Mouse (Mus musculus) mesoderm, embryonic 11.5 days (tissue): ENCODE results near the gene Brinp2.

ENCODE experiments used
- DNase-seq: peaks from one replicate; pipeline ENCODE4 v3.0.0-alpha.2; 2012; ENCODE audit warnings: low read depth, low spot score

Brinp2 gene

GRCm38 (mm10) chr1:158221048-158221447 is 135.1 kb downstream of the Brinp2 start:
- no peak for DNase-seq

DNA sequence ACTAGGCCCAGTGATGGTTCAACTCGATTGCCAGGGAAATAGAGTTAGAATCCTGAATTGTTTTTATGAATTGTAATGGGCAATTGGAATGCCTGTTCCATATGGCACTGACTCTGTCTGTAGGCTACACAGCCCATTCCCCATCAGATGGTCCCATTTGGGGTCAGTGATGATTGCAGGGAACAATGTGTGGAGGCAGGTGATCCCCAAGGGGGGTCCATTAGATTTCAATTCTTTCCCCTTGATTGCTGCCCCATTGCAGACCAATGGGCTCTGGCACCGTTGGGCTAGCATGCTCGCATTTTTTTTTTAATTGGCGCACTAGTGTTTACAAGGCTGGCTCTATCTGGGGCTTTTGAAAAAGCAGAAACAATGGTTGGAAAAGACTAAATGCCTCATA is 136.0 kb downstream of the Brinp2 start:
- DNase-seq = no peak

DNA sequence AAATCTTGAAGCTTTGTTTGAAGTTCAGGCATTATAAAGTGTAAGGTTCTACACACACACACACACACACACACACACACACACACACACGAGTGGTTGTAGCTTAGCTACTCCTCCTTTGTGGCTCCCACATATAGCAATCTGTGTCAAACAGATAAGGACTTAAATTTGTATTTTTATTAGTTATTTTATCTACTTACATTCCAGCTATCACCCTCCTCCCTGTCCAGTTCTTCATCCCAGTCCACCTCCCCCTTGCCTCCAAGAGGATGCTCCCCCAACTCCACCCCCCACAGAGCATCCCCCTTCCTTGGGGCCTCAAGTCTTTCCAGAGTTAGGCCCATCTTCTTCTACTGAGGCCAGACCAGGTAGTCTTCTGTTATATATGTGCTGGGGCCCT is 137.4 kb downstream of the Brinp2 start:
- no peak for DNase-seq

DNA sequence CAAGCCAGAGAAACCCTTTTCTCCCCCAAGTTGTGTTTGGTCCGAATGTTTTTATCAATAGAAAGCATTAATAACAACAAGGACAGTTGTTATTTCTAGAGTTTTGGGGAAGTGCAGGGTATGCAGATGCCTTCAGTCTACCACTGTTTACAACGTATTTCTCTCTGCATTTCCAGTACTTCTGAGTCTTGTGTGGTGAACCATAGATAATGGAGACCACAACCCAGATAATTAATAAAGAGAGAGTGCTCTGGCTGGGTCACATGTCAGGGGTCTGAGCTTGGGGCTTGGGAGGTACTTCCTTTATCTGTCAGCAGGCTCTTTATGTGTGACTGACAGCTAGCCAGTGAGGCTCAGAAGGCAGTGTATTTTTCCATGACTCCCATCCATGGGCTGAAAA is 137.8 kb downstream of the Brinp2 start:
- no peak for DNase-seq

DNA sequence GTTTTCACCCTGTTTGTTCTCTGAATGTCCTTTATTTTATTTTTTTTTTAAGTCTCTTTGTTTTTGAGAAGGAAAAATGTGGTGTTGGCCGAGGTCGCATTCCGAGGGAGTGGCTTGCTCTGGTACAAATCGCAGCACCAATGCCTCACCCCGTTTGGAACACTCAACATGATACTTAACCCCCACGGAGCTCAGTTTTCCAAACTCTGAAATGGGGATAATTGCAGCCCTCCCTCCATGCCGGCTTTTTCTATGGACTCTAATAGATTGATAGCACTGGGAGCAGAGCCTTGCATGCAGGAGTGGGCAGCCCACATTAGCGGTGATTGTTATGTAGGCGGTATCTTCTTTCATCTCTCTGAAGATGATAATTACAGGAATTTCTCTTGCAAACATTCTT is 140.5 kb downstream of the Brinp2 start:
- DNase-seq = no peak

DNA sequence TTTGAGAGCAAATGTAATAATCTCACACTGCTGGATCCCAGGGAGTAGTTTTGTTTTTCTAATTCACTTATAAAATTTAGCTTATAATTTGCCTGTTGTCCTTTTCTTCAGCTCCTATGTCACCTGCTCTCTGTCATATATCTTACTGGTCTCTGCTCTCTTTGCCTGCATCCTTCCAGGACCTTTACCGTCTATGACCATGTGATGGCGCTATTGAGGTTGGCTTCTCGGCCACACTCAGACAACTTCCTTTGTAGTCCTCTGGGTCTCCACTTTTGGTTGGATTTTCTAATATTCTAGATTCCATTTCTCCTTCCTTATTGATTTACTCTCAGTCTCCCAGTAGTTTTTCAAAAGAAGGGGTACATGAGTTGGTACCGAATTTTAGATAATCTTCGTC is 141.4 kb downstream of the Brinp2 start:
- no peak for DNase-seq

DNA sequence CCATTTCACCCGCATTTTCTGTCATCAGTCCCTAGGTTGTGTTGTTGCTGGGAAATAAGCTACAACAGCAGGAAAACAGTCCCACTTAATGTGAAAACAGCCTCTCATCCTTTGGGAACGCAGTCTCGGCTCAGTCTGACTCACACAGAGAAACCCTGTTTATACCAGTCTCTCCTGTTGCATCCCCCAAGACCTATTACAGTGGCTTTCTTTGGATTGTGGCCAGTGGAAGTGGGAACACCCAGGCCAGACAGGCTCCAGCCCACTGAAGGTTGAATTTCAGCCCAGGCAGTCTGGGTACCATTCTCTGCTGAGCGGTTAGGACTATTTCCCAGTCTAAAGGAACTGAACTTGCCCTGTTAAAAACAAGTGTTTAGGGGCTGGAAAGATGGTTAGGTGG is 142.4 kb downstream of the Brinp2 start:
- no peak for DNase-seq

DNA sequence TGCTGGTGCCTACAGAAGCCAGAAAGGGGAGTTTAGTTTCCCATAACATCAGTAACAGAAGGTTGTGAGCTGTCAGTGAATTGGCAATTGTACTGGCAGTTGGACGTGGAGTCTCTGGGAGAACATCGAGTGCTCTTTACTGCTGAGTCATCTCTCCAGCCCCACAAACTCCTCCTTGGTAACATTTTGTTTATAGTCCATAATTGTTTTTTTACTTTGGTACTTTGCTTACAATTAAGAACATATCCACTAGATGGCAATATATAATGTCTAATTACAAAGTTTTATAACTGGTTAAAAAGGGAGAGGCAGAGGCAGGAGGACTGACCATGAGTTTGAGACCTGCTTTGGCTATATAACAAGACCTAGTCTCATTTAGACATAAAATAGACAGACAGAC is 148.5 kb downstream of the Brinp2 start:
- DNase-seq = no peak

DNA sequence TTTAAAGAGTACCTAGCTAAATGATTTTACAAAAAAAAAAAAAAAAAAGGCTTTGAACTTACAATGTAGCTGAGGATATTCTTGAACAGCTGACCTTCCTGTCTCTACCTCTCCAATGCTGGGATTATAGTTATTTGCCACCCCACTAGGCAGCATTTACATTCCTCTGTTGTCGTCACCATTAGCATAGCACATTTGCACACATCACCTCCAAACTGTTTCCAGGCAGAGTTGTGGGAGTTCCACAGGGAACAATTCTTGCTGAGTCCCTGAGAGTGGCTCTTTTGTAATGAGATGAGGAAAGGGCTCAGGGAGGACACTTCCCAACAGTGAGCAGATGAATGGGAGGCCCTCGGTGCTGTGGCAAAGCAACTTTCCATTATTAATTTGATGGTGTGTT is 153.2 kb downstream of the Brinp2 start:
- DNase-seq = no peak
